Mouse (Mus musculus) stomach, embryonic 16.5 days (tissue): ENCODE results near the gene Rsph10b. TPM values are rescaled to one million over a fixed set of nuclear protein-coding genes. Genes with fewer than 3 reads are reported as not detected.

Experiments
- ATAC-seq: fragments of 200-750 bp; cut with Nextera tagmentation; 2 replicates; pipeline ENCODE4 v1.8.0; 2017; ENCODE audit warnings: moderate number of reproducible peaks, moderate TSS enrichment; ENCODE audit not compliant: insufficient read depth, low FRiP score
- H3K27ac ChIP-seq: fragments of 300-500 bp; sonication (generic); 2 replicates; pipeline ENCODE4 v1.5.1; 2014; ENCODE audit warnings: low read length
- H3K27me3 ChIP-seq: fragments of 300-500 bp; sonication (generic); 2 replicates; pipeline ENCODE4 v1.6.1; 2014; ENCODE audit warnings: low read length, control low read depth, mixed read lengths; ENCODE audit not compliant: control insufficient read depth, insufficient read depth
- H3K36me3 ChIP-seq: fragments of 300-500 bp; sonication (generic); 2 replicates; pipeline ENCODE4 v1.6.1; 2014; ENCODE audit warnings: low read length; ENCODE audit not compliant: control insufficient read depth, insufficient read depth
- H3K4me1 ChIP-seq: fragments of 300-500 bp; sonication (generic); 2 replicates; pipeline ENCODE4 v1.6.1; 2014; ENCODE audit warnings: low read length, control low read depth, mixed read lengths; ENCODE audit not compliant: control insufficient read depth, insufficient read depth
- H3K4me2 ChIP-seq: fragments of 300-500 bp; sonication (generic); 2 replicates; pipeline ENCODE4 v1.6.1; 2014; ENCODE audit warnings: low read depth, low read length, mixed read lengths
- H3K4me3 ChIP-seq: fragments of 300-500 bp; sonication (generic); replicated peaks from 2 replicates; pipeline ENCODE4 v1.5.1; 2014; ENCODE audit warnings: mild to moderate bottlenecking, low read length
- H3K9ac ChIP-seq: fragments of 300-500 bp; sonication (generic); 2 replicates; pipeline ENCODE4 v1.6.1; 2014; ENCODE audit warnings: low read length
- H3K9me3 ChIP-seq: fragments of 300-500 bp; sonication (generic); replicated peaks from 2 replicates; pipeline ENCODE4 v1.6.1; 2016; ENCODE audit warnings: low read length, control low read depth; ENCODE audit not compliant: control insufficient read depth
- WGBS: fragments of 180-500 bp; shearing (Covaris S2); extraction: QIAGEN DNeasy Blood & Tissue Kit; methylation state at CpG from one replicate; pipeline ENCODE4 v1.1.7; 2014; 5-methylcytosine and 5-hydroxymethylcytosine counted together
- polyA plus RNA-seq: library from polyadenylated mRNA; unstranded; fragments of >200 nt; fragmentation: Nextera tagmentation; extraction: Ambion mirVana; gene quantifications from 2 replicates; pipeline ENCODE4 v1.2.1, GENCODE M21; 2015

The Rsph10b gene
- polyA plus RNA-seq, 1 experiment from 2014 or later = 0.94 TPM

DNA sequence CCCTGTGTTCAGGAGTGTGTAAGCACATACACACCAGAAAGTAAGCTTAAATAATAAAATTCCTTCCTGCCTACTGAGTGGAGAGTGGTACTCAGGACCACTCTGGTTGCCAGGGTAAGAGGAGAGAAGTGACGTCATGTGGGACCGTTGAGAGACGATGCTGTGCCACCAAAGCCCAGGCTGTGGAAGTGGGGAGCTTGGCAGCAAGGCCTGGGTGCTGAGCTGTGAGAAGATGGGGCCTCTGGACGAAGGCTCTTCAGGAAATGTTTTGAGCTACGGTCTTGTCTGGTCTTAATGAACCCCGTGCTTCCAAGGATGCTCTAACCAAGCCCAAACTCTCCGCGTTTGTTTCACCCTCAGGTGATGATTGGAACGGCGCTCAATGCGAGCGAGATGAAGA lies 2.2 kb upstream of the Rsph10b start:
- H3K4me2 ChIP-seq = no peak overlapping the region
- H3K4me1 ChIP-seq = no peaks in the 10 kb centered on the region
- no peaks in the 10 kb centered on the region for H3K27me3 ChIP-seq
- no peak overlapping the region for H3K9ac ChIP-seq
- H3K4me3 ChIP-seq = no peak overlapping the region
- no peak overlapping the region for H3K27ac ChIP-seq
- ATAC-seq = no peak
- 96% methylated on average over 12 of the region's 12 CpGs for WGBS
- H3K9me3 ChIP-seq = no peaks in the 10 kb centered on the region
- 0 out of 2 replicates have a peak, but pooled peaks cover 8% of the 10 kb centered on the region for H3K36me3 ChIP-seq

DNA sequence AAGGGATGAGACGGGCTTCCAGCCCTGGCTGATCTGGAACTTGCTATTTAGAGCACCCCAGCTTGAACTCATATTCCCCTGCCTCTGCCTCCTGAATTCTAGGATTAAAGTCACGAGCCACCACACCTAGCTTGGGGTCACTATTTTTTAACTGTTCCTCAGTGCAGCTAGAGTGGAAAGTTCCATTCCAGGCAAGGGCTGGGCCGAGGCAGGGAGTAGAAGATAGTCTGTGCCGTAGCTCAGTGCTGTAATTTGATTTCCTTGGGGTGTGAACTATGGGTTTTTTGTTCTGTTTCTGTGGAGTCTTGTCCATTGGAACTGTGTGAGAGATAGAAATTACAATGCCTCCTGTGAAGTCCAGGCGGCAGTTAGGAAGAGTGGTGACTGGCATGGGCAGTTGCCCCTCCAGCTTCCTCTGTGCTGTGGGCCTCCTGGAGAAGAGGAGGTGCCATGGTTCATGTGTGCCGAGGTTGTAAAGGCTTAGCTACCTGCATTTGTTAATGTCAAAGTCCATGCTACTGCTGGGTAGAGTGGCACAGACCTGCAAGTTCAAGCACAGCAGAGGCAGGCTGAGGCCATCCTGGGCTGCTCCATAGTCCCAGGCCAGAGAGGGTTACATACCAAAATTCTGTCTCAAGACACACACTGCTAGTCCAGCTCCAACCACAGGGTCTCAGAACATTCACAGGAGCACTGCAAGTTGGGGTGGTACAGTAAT lies 813 bp upstream of the Rsph10b start:
- Histone ChIP-seq H3K9me3 (no peaks in the 10 kb centered on the region), H3K4me2 (no peak overlapping the region), H3K9ac (no peak overlapping the region), H3K27ac (no peak overlapping the region), H3K4me3 (no peak overlapping the region), H3K4me1 (no peaks in the 10 kb centered on the region), H3K36me3 (0 out of 2 replicates have a peak, but pooled peaks cover 8% of the 10 kb centered on the region), H3K27me3 (no peaks in the 10 kb centered on the region)
- 77% methylated on average over 6 of the region's 6 CpGs for WGBS
- ATAC-seq = no peak

DNA sequence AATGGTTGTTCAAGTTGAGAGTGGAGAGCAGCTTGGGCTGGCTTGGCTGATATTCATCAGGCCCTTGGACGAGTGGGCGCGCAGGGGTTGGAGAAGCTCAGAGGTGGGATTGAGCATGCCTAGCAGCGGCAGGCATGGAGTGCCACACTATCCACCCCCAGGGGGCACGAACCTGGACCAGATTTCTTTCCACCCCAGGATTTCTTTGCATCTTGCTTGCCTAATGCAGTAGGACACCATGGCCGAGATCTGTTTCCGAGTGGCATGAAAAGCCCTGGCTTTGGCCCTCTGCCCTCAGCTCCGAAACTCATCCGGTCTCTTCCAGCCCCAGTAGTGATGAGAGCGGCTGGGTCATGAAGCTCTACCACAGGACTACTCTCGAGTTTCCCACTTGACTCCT lies 579 bp downstream of the Rsph10b start:
- Histone ChIP-seq H3K36me3 (0 out of 2 replicates have a peak, but pooled peaks cover 8% of the 10 kb centered on the region), H3K27me3 (no peaks in the 10 kb centered on the region), H3K9me3 (no peaks in the 10 kb centered on the region), H3K27ac (no peak overlapping the region), H3K9ac (no peak overlapping the region), H3K4me1 (no peaks in the 10 kb centered on the region), H3K4me2 (no peak overlapping the region), H3K4me3 (no peak overlapping the region)
- no peak for ATAC-seq
- WGBS = 89% methylated on average over 11 of the region's 11 CpGs

DNA sequence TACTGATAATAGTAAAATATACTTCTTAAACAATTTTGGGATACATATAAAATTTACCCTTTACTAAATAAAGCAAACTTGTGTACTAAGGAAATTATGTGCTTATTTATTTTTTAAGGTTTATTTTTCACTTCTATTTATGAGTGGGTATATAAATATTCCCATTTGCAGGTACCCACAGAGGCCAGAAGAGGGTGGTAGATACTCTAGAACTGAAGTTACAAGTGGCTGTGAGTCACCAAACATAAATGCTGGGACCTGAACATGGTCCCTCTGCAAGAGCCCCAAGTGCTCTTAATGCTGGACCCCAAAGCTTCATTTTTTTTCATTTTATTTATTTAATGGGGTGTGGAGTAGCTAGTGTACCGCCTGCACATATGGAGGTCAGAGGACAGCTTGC lies 1.0 kb downstream of the Rsph10b start:
- 81% methylated on average over 1 of the region's 1 CpGs for WGBS
- ATAC-seq = no peak
- Histone ChIP-seq H3K4me3 (no peak overlapping the region), H3K9me3 (no peaks in the 10 kb centered on the region), H3K27me3 (no peaks in the 10 kb centered on the region), H3K4me1 (no peaks in the 10 kb centered on the region), H3K36me3 (0 out of 2 replicates have a peak, but pooled peaks cover 8% of the 10 kb centered on the region), H3K27ac (no peak overlapping the region), H3K9ac (no peak overlapping the region), H3K4me2 (no peak overlapping the region)

DNA sequence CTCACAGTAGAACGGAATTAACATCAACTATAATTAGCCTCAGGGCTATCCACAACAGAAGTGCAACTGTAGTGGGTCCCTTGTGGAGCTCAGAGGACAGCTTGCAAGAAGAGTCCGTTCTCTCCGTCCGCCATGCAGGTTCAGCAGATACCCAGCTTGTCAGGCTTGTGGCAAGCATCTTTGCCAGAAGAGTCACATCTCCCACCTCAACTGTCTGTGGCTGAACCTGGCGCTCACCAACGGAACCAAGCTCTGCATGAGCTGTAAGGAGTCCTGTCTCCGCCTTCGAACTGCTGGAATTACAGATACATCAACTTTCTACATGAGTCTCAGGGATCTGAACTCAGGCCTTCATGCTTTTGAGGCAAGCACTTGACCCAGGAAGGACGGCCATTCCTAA lies 3.3 kb downstream of the Rsph10b start:
- no peaks in the 10 kb centered on the region for H3K9me3 ChIP-seq
- no peak overlapping the region for H3K9ac ChIP-seq
- no peak overlapping the region for H3K4me3 ChIP-seq
- no peaks in the 10 kb centered on the region for H3K27me3 ChIP-seq
- no peaks in the 10 kb centered on the region for H3K4me1 ChIP-seq
- no peak for ATAC-seq
- H3K27ac ChIP-seq = no peak overlapping the region
- no peaks in the 10 kb centered on the region for H3K36me3 ChIP-seq
- 88% methylated on average over 9 of the region's 9 CpGs for WGBS
- no peak overlapping the region for H3K4me2 ChIP-seq

DNA sequence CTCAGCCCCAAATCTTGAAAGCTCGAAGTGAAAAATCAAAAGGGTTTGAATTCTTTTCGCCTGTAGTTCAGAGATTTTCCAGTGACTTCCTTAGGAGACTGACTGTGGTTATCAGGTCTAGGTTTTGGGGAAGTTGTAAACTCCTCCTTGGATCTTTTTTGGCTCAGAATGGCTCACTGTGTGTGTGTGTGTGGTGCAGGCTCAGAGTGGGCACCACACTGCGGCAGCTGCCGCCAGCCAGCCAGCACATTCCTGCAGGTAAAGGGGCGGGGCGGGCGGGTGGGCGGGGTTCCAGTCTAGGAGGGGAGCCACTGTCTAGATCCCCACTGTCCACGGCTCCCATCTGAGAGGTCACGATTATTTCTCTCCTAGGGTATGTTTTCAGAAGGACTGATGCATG lies 8.8 kb downstream of the Rsph10b start:
- Histone ChIP-seq H3K36me3 (no peaks in the 10 kb centered on the region), H3K4me2 (peak overlapping the region; percentile 19; the same call in 1 of the 2 replicates), H3K27ac (no peak overlapping the region), H3K27me3 (no peaks in the 10 kb centered on the region), H3K9ac (no peak overlapping the region), H3K9me3 (no peaks in the 10 kb centered on the region), H3K4me1 (no peaks in the 10 kb centered on the region), H3K4me3 (no peak overlapping the region)
- 18% methylated on average over 10 of the region's 10 CpGs for WGBS
- no peak for ATAC-seq

DNA sequence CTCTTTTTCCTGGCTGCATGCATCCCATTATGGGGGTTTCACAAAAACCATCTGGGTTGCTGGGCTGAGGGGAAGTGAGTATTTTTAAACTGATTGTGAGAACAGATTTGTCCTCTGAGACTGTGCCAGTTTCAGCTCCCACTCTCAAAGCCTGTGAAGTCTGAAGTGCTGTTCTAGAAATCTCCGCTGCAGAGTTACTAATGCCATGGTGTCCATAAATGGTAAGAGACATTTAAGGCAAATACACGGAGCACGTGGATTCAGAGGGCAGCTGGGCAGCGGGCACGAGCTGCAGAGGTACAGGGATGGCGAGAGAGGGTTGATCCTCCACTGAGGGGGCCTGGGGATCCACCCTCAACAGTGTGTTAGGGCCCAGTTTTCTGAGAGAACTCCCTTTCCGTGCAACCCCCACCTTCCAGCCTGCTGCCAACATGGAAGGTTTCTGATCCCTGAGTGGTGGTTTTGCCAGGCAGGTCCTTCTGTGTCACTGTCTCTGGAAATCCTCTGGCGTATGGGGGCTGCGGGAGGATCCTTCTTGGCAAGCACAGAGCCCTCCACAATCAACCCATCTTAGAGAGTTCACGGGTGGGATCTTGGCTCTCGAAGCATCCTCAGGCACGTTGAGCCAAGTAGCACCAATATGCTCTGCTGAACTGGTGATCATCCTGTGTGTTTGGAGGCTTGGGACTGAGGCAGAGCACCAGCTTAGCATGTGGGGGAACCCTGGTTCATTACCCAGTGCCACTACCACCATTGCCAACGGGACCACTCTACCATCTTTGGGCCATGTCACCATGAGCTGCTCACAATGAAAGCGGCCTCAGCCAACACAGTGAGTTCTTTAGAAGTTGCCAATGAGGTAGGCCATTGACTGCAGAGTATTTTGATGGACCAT lies 10.6 kb downstream of the Rsph10b start:
- no peak overlapping the region for H3K9ac ChIP-seq
- no peaks in the 10 kb centered on the region for H3K36me3 ChIP-seq
- WGBS = 85% methylated on average over 14 of the region's 14 CpGs
- H3K4me1 ChIP-seq = no peaks in the 10 kb centered on the region
- no peak overlapping the region for H3K4me2 ChIP-seq
- ATAC-seq = no peak
- H3K27me3 ChIP-seq = no peaks in the 10 kb centered on the region
- no peak overlapping the region for H3K4me3 ChIP-seq
- H3K9me3 ChIP-seq = no peaks in the 10 kb centered on the region
- H3K27ac ChIP-seq = no peak overlapping the region

DNA sequence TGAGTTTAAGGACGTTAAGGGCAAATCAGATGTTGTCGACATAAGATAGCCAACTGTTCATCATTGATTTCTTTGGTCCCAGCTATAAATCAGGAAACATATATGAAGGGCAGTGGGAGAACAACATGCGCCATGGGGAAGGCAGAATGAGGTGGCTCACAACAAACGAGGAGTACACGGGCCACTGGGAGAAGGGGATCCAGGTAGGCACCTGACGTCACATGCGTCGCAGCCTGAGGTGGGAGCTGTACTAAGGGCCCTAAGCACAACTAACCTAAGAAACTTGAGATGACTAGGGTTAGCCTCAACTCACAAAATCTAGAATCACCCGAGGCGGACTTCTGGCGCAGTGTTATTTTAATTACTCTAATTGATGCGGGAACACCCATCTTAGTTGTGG lies 15.5 kb downstream of the Rsph10b start:
- Histone ChIP-seq H3K9ac (no peak overlapping the region), H3K27ac (no peak overlapping the region), H3K9me3 (no peaks in the 10 kb centered on the region), H3K4me2 (no peak overlapping the region), H3K36me3 (no peaks in the 10 kb centered on the region), H3K27me3 (no peaks in the 10 kb centered on the region), H3K4me3 (no peak overlapping the region), H3K4me1 (no peaks in the 10 kb centered on the region)
- 85% methylated on average over 12 of the region's 12 CpGs for WGBS
- no peak for ATAC-seq

DNA sequence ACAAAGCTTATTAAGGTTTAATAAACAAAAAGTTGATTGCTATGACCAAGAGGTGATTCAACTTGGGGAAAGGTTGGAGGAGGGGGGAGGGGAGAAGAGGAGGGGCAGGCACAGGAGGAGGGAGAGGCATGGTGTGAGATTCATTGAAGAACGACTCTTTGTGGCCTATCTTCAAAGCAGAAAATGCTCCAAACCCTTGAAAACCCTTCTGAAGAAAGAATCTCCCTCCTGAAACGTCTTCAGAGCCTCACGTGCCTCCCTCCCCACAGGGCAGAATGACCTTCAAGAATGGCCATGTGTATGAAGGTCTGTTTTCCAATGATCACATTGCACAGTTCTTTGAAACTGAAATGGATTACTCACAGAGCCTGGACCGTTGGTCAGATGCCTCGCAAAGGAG lies 17.2 kb downstream of the Rsph10b start:
- no peak overlapping the region for H3K27ac ChIP-seq
- H3K9ac ChIP-seq = no peak overlapping the region
- H3K27me3 ChIP-seq = no peaks in the 10 kb centered on the region
- ATAC-seq = no peak
- H3K4me1 ChIP-seq = no peaks in the 10 kb centered on the region
- H3K4me2 ChIP-seq = no peak overlapping the region
- H3K4me3 ChIP-seq = no peak overlapping the region
- 41% methylated on average over 5 of the region's 5 CpGs for WGBS
- no peaks in the 10 kb centered on the region for H3K9me3 ChIP-seq
- no peaks in the 10 kb centered on the region for H3K36me3 ChIP-seq
